Mouse (Mus musculus): ENCODE results near the gene Gm20388. TPM values are rescaled to one million over a fixed set of nuclear protein-coding genes. Genes with fewer than 3 reads are reported as not detected.

The Gm20388 gene
- total and polyA plus RNA-seq, 2 experiments from 2014 or later, result 51.3 TPM; not detected in 1

GRCm38 (mm10) chr8:120511737-120512136 is 601.1 kb downstream of the Gm20388 start:
- no peak overlapping the region for H3K4me3 ChIP-seq (ENCODE audit: low read depth, low read length)
- no peak overlapping the region for H3K9ac ChIP-seq
- peaks cover 47% of the 10 kb centered on the region for H3K4me1 ChIP-seq (ENCODE audit: insufficient read depth)
- no peaks in the 10 kb centered on the region for H3K9me3 ChIP-seq (ENCODE audit: low read length)
- no peaks in the 10 kb centered on the region for H3K36me3 ChIP-seq (ENCODE audit: insufficient read depth)
- DNase-seq (no peak), ATAC-seq (no peak)
- no peak for TF ChIP-seq CTCF (IDR thresholded peaks at IDR 0.05; ENCODE audit: low read depth)
- 28% methylated on average over 8 of the region's 8 CpGs for WGBS
- no peak overlapping the region for H3K4me2 ChIP-seq (ENCODE audit: low read depth)
- peak overlapping the region; percentile 64 for H3K27ac ChIP-seq (ENCODE audit: low read depth, low read length)
- H3K27me3 ChIP-seq (ENCODE audit: insufficient read depth, low read length), result no peaks in the 10 kb centered on the region

GRCm38 (mm10) chr8:120512326-120512725 is 601.7 kb downstream of the Gm20388 start:
- Histone ChIP-seq H3K27ac (ENCODE audit: low read depth, low read length) (peak overlapping the region; percentile 64), H3K27me3 (ENCODE audit: insufficient read depth, low read length) (no peaks in the 10 kb centered on the region), H3K4me3 (ENCODE audit: low read depth, low read length) (no peak overlapping the region), H3K9me3 (ENCODE audit: low read length) (no peaks in the 10 kb centered on the region), H3K4me2 (ENCODE audit: low read depth) (no peak overlapping the region), H3K9ac (no peak overlapping the region), H3K36me3 (ENCODE audit: insufficient read depth) (no peaks in the 10 kb centered on the region), H3K4me1 (ENCODE audit: insufficient read depth) (peaks cover 47% of the 10 kb centered on the region)
- TF ChIP-seq CTCF (IDR thresholded peaks at IDR 0.05; ENCODE audit: low read depth), result no peak
- ATAC-seq (no peak), DNase-seq (no peak)
- WGBS, result 20% methylated on average over 11 of the region's 11 CpGs

GRCm38 (mm10) chr8:120513145-120513544 is 602.5 kb downstream of the Gm20388 start:
- Histone ChIP-seq H3K9me3 (ENCODE audit: low read length) (no peaks in the 10 kb centered on the region), H3K27me3 (ENCODE audit: insufficient read depth, low read length) (no peaks in the 10 kb centered on the region), H3K4me1 (ENCODE audit: insufficient read depth) (peaks cover 49% of the 10 kb centered on the region), H3K4me3 (ENCODE audit: low read depth, low read length) (no peak overlapping the region), H3K27ac (ENCODE audit: low read depth, low read length) (peak overlapping the region; percentile 69), H3K36me3 (ENCODE audit: insufficient read depth) (no peaks in the 10 kb centered on the region), H3K4me2 (ENCODE audit: low read depth) (0 out of 2 replicates have a peak overlapping the region, but pooled peaks have one; percentile 26), H3K9ac (no peak overlapping the region)
- ATAC-seq (no peak), DNase-seq (no peak)
- no peak for TF ChIP-seq CTCF (IDR thresholded peaks at IDR 0.05; ENCODE audit: low read depth)
- WGBS, result 49% methylated on average over 6 of the region's 6 CpGs

GRCm38 (mm10) chr8:120513638-120514461 is 603.2 kb downstream of the Gm20388 start:
- Histone ChIP-seq H3K4me1 (ENCODE audit: insufficient read depth) (peaks cover 46% of the 10 kb centered on the region), H3K4me3 (ENCODE audit: low read depth, low read length) (no peak overlapping the region), H3K9me3 (ENCODE audit: low read length) (no peaks in the 10 kb centered on the region), H3K27ac (ENCODE audit: low read depth, low read length) (peak overlapping the region; percentile 69), H3K27me3 (ENCODE audit: insufficient read depth, low read length) (no peaks in the 10 kb centered on the region), H3K36me3 (ENCODE audit: insufficient read depth) (no peaks in the 10 kb centered on the region), H3K4me2 (ENCODE audit: low read depth) (peak overlapping the region; percentile 26), H3K9ac (0 out of 2 replicates have a peak overlapping the region, but pooled peaks have one; percentile 22)
- no peak for TF ChIP-seq CTCF (IDR thresholded peaks at IDR 0.05; ENCODE audit: low read depth)
- ATAC-seq (peak; percentile 65), DNase-seq (peak; percentile 78)
- WGBS, result 12% methylated on average over 25 of the region's 26 CpGs

GRCm38 (mm10) chr8:120515214-120515613 is 604.6 kb downstream of the Gm20388 start:
- H3K27ac ChIP-seq (ENCODE audit: low read depth, low read length), result no peak overlapping the region
- no peak overlapping the region for H3K4me3 ChIP-seq (ENCODE audit: low read depth, low read length)
- no peaks in the 10 kb centered on the region for H3K9me3 ChIP-seq (ENCODE audit: low read length)
- H3K4me1 ChIP-seq (ENCODE audit: insufficient read depth), result peaks cover 35% of the 10 kb centered on the region
- no peak for TF ChIP-seq CTCF (IDR thresholded peaks at IDR 0.05; ENCODE audit: low read depth)
- 90% methylated on average over 2 of the region's 2 CpGs for WGBS
- ATAC-seq, result no peak
- H3K27me3 ChIP-seq (ENCODE audit: insufficient read depth, low read length), result no peaks in the 10 kb centered on the region
- no peaks in the 10 kb centered on the region for H3K36me3 ChIP-seq (ENCODE audit: insufficient read depth)
- DNase-seq, result no peak
- no peak overlapping the region for H3K4me2 ChIP-seq (ENCODE audit: low read depth)
- H3K9ac ChIP-seq, result no peak overlapping the region

- H3K9me3 ChIP-seq (ENCODE audit: low read length), result no peaks in the 10 kb centered on the region
- peaks cover 40% of the 10 kb centered on the region for H3K4me1 ChIP-seq (ENCODE audit: insufficient read depth)
- 84% methylated on average over 6 of the region's 6 CpGs for WGBS
- no peak overlapping the region for H3K4me2 ChIP-seq (ENCODE audit: low read depth)
- ATAC-seq (no peak), DNase-seq (no peak)
- H3K27me3 ChIP-seq (ENCODE audit: insufficient read depth, low read length), result no peaks in the 10 kb centered on the region
- no peak for TF ChIP-seq CTCF (IDR thresholded peaks at IDR 0.05; ENCODE audit: low read depth)
- no peak overlapping the region for H3K4me3 ChIP-seq (ENCODE audit: low read depth, low read length)
- H3K27ac ChIP-seq (ENCODE audit: low read depth, low read length), result no peak overlapping the region
- H3K36me3 ChIP-seq (ENCODE audit: insufficient read depth), result no peaks in the 10 kb centered on the region
- no peak overlapping the region for H3K9ac ChIP-seq
Observed at GRCm38 (mm10) chr8:120515650-120516049, 605.0 kb downstream of the Gm20388 start.

GRCm38 (mm10) chr8:120516182-120516755 is 605.6 kb downstream of the Gm20388 start:
- H3K4me1 ChIP-seq (ENCODE audit: insufficient read depth), result peaks cover 42% of the 10 kb centered on the region
- ATAC-seq (no peak), DNase-seq (no peak)
- no peaks in the 10 kb centered on the region for H3K27me3 ChIP-seq (ENCODE audit: insufficient read depth, low read length)
- H3K4me3 ChIP-seq (ENCODE audit: low read depth, low read length), result no peak overlapping the region
- WGBS, result 23% methylated on average over 12 of the region's 12 CpGs
- H3K27ac ChIP-seq (ENCODE audit: low read depth, low read length), result no peak overlapping the region
- no peaks in the 10 kb centered on the region for H3K9me3 ChIP-seq (ENCODE audit: low read length)
- TF ChIP-seq CTCF (IDR thresholded peaks at IDR 0.05; ENCODE audit: low read depth), result no peak
- H3K9ac ChIP-seq, result no peak overlapping the region
- no peaks in the 10 kb centered on the region for H3K36me3 ChIP-seq (ENCODE audit: insufficient read depth)
- peak overlapping the region; percentile 19; the same call in 1 of the 2 replicates for H3K4me2 ChIP-seq (ENCODE audit: low read depth)

Data from forebrain, postnatal 0 days (tissue).